Mouse (Mus musculus) heart, postnatal 0 days (tissue): ENCODE data around the gene Mras.

Experiments
- CTCF ChIP-seq: IDR thresholded peaks from 2 replicates; pipeline ENCODE4 v1.5.1; 2016; ENCODE audit warnings: antibody characterized with exemption, control low read depth, low read depth
- EP300 ChIP-seq: IDR thresholded peaks from 2 replicates; pipeline ENCODE4 v1.6.1; 2016; ENCODE audit warnings: antibody characterized with exemption, low read depth

GRCm38 (mm10) chr9:99354796-99355195 is 82.4 kb downstream of the Mras start:
- TF ChIP-seq CTCF (no peak), EP300 (no peak)
